Mouse (Mus musculus): ENCODE measurements around the gene Mapk7. TPM values are rescaled to one million over a fixed set of nuclear protein-coding genes. Genes with fewer than 3 reads are reported as not detected.

The Mapk7 gene
- total RNA-seq, 1 experiment from 2014 or later: 16.7 TPM

- no peak for DNase-seq
Observed at GRCm38 (mm10) chr11:61464071-61464470, 30.1 kb downstream of the Mapk7 start.

- peak; percentile 29 for DNase-seq
Observed at GRCm38 (mm10) chr11:61449499-61450292, 44.5 kb downstream of the Mapk7 start.

- peak; percentile 49 for DNase-seq
Observed at GRCm38 (mm10) chr11:61448599-61449225, 45.5 kb downstream of the Mapk7 start.

GRCm38 (mm10) chr11:61448041-61448440 is 46.2 kb downstream of the Mapk7 start:
- peak; percentile 27 for DNase-seq

- DNase-seq: no peak
Observed at GRCm38 (mm10) chr11:61447296-61447695, 46.9 kb downstream of the Mapk7 start.

- DNase-seq: no peak
Observed at GRCm38 (mm10) chr11:61443807-61444206, 50.4 kb downstream of the Mapk7 start.

GRCm38 (mm10) chr11:61441670-61442069 is 52.5 kb downstream of the Mapk7 start:
- DNase-seq: no peak

GRCm38 (mm10) chr11:61440416-61440815 is 53.8 kb downstream of the Mapk7 start:
- peak; percentile 32 for DNase-seq

GRCm38 (mm10) chr11:61439170-61439569 is 55.0 kb downstream of the Mapk7 start:
- DNase-seq: no peak

Other genes with a start within 250 kb of the Mapk7 start
- gene Aldh3a2, start 226.9 kb downstream of the Mapk7 start, total RNA-seq (2021): 53.2 and 58.0 TPM in 2 replicates
- gene Slc47a2, start 151.5 kb downstream of the Mapk7 start, total RNA-seq (2021): not detected in 2 replicates
- 1.7 and 6.8 TPM in 2 replicates for gene Slc47a1, start 116.1 kb downstream of the Mapk7 start, total RNA-seq (2021)
- gene Rnf112, start 40.3 kb downstream of the Mapk7 start, total RNA-seq (2021): 1.2 and 2.1 TPM in 2 replicates
- 23.5 and 34.4 TPM in 2 replicates for gene Mfap4, start 9.0 kb downstream of the Mapk7 start, total RNA-seq (2021)
- gene B9d1, start 10.7 kb upstream of the Mapk7 start, total RNA-seq (2021): 15.3 and 16.0 TPM in 2 replicates
- 35.2 and 38.7 TPM in 2 replicates for gene Epn2, start 85.3 kb upstream of the Mapk7 start, total RNA-seq (2021)
- 12.3 and 27.0 TPM in 2 replicates for gene Grap, start 158.9 kb upstream of the Mapk7 start, total RNA-seq (2021)
- 0.85 and 1.1 TPM in 2 replicates for gene Fam83g, start 189.7 kb upstream of the Mapk7 start, total RNA-seq (2021)
- gene Slc5a10, start 226.4 kb upstream of the Mapk7 start, total RNA-seq (2021): not detected in 2 replicates